Mouse (Mus musculus) megakaryocyte, adult 5-6 weeks (primary cell): Measurements from ENCODE around the gene Grik3. TPM values are rescaled to one million over a fixed set of nuclear protein-coding genes. Genes with fewer than 3 reads are reported as not detected.

Experiments used
- ATAC-seq: 2 replicates; pipeline ENCODE4 v1.8.0; 2016; ENCODE audit warnings: mild to moderate bottlenecking, inconsistent platforms; ENCODE audit not compliant: poor library complexity, severe bottlenecking
- total RNA-seq, 2 experiments: library from RNA; stranded (forward) in 1 of 2; stranded (reverse) in 1 of 2; fragments of 153-499, 151-499 nt in 1 of 2; fragments of 221-1000, 200-1000 nt in 1 of 2; gene quantifications; 2 replicates each; pipeline versions ENCODE4 v1.2.3 to v1.2.4; 2015 to 2017

The Grik3 gene
- total RNA-seq, 2 experiments from 2014 or later, result not detected

DNA sequence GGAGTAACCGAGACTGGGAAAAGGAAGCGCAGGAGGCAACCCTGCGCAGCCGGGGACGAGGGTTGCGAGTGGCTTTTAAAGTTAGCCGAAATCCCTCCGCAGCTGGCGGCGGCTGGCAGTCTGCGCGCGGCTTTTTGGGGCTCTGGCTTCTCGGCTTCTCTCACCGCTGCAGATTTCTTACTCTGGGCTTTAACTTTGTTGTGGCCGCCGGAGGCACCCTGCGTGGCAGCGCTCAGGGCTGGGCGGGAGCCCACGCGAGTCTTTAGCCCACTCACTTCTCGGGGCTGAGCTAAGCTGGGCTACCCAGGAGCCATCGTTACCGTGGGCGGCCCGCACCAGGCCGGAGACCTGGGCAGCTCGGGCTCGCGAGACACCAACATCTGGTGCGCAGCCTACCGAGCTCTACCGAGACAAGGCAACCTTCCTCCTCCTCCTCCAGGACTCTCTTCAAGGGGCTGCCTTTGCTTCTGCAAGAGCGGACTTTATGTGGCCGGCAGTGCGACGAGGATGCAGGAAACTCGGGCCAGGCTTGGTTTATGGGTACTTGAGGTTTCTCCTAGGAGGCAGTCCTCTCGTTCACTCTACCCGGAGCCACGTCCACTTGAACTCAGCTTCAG is 1.1 kb downstream of the Grik3 start:
- ATAC-seq, result no peak

DNA sequence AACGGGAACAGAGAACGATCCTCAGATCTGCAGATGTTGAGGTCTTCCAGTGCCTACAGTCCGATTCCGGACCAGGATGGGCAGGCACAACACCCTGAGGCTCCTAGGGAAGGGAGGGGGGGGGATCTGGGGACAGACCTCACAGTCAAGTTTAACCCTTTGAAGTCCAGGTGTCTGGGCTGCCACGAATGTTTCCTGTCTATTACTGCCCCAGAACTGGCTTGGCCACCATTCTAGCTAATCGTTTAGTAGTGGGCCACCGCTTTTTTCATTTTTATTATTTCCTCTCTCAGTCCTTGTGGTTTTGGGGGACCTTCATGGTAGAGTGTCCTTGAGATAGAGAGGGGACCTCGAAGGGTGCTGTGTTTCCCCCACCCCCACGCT is 1.6 kb downstream of the Grik3 start:
- no peak for ATAC-seq

DNA sequence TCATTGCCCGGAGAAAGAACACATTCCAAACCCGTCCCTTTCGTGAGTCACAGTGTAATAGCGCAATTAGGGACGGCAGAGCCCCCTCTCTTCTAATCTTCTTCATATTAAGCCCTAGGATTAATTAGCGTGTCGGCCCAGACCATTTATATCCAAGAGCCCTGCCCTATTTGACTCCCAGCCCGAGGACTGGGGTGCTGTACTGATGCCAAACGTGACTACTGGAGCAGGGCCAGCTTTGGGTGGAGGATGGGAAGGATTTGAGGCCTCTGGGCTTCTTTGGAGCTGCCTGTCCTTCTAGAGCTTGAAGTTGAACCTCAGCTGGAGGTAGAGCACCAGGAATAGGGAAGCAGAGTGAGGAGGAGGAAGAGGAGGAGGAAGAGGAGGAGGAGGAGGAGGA is 2.2 kb downstream of the Grik3 start:
- no peak for ATAC-seq

DNA sequence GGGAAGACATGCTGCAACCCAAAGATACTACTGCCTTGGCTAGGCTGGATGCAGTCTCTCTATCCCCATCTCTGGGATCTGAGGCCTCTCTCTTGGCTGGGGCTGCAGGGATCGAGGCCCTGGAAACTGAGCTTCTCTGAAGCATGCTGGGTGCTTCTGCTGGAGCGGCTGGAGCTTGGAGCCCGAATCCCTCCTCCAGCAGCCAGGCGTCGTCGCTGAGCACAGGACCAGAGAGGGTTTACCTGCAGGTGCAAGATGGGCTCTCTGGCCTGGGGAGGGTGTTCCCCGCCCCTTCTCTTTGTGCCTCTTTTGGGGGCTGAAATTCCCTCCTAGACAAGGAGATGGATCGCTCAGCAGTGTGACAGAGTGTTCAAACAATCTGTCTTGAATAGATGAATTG is 2.6 kb downstream of the Grik3 start:
- ATAC-seq, result no peak

DNA sequence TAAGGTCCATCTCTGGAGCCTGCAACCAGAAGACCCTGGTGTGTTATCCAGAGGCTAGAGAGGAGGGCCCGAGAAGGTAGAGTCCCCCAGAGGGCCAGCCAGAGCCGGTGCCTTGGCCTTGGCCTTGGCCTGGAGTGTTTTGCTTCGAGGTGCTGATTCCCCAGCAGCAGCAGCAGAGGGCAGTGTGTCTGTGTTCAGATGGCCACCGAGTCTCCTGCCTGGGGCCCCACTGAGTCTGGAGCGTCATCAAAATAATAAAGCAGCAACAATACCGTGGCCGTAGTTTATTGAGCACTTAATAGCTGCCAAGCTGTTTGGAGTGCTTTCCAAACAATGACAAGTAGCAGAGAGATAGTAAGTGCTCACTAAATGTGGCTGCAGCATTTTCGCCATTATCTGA is 5.0 kb downstream of the Grik3 start:
- no peak for ATAC-seq

DNA sequence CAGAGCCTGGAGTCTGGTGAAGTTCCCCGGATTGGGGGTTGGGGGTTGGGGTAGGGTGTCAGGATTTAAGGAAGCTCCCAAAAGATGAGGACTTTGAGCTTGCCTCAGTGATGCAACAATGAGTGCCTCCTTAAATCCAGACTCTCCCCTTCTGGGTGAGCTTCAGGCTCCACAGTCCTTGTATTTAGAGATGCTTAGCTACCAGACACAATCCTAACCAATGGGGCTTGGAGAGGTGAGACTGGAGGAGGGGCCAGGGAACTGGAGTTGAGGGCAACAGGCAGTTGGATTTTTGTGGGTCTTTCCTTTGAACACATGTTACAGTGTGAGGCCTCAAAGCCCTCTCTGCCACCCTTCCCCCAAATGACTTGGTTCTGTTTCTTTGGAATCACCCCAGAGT is 6.5 kb downstream of the Grik3 start:
- no peak for ATAC-seq

DNA sequence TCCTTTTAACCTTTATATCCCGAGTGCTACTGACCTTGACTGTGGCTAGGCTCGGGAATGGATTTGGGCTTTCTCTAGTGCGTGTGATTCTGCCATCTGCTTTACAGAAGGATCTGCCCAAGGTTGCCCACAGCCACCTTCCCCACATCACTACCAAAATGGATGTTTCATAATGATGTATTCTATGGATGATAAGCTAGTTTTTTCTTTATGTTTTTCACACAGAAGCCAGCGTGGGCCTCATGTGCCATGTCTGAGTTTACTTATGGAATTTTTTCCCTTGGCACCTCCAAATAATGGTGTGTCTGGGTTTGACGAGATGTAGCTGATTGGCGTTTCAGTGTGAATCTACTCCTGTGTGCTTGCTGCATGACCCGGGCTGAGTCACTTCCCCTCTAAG is 7.0 kb downstream of the Grik3 start:
- ATAC-seq, result no peak

DNA sequence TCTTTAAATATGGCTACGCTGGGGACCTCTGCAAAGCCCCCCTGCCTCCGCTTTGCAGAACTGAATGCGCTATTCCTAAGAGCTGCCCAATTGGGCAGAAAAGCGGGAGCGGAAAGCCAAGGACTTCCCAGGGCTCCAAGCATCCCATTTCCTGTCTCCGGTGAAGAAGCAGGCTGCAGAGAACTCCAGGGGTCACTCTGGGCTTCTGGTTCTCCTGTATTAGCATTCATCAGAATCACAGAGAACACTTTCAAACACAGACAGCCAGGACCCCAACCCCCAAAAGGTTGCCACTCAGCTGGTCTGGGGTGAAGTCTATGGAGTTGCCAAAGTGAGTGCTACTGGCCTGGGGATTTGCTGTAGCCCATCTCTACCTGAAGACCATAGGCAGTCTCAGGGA is 8.4 kb downstream of the Grik3 start:
- no peak for ATAC-seq

DNA sequence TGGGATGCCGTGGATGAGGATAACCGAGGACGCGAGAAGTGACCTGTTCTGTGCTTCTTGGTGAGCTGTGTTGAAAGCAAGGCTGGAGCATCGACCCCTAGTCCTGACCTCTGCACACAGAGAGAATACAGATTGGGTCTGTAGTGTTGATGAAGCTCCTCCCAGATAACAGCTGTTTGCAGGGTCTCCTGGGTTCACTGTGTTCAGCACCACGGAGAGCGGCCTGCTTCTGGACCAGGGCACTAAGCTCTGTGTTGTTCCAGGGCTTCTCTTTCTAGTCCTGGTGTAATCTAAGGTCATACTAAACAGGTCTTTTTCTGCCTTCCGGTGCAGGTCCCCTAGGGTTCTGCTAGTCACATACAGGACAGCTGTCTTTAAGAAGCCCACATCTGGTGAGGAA is 12.4 kb downstream of the Grik3 start:
- ATAC-seq, result no peak

DNA sequence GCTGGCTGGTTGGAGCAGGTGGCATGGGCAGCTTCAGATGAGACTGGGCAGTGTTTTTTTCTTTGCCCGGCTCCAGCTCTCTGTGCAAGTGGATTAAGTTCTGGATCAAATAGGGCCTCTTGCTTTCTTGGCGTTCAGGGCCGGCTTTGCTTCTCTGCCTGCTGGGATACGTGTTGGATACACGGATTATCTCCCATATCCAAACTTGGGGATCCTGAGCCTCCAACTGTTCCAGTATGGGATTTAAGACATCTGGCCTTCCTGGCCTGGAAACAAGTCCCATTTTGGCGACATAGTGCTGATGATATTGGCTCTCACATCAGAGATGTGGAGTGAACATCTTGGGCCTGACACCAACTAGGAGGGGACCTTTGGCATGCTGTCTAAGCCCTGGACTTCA is 21.9 kb downstream of the Grik3 start:
- no peak for ATAC-seq

DNA sequence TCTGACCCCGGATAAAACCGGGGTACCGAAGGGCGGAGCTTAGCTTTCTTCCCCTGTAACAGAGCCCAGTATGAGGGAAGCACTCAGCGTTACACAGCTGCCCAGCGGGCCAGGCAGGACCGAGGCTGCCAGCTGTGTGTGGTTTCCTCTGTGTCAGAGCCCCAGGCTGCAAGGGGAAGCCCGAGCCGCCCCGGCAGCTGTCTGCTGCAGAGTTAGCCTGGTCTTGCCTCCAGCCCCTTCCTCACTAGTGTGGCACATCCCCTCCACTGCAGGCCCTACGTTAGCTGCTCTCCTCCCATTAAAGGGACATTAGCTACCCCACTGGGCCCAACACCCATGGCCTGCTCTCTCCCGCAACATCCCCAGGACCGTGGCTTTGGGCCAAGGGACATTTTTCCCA is 25.1 kb downstream of the Grik3 start:
- ATAC-seq, result no peak

DNA sequence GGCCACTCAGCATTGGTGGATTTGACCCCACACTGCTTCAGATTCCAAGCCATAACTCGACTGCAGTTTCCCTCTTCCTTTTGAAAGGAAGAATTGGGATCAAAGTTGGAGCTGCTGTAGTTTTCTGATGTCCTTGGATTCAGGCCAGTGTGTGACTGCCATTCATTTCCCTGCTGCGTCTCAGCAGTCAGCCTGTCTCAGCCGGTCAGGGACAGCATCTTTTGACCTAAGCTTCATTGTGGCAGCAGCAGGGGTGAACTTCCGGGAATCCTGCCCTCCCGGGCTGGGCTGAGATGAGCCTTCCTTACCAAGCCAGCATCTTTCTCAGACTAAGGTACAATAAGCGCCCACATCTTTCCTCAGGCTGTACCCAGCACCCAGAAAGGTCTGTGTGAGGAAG is 26.1 kb downstream of the Grik3 start:
- ATAC-seq, result no peak

DNA sequence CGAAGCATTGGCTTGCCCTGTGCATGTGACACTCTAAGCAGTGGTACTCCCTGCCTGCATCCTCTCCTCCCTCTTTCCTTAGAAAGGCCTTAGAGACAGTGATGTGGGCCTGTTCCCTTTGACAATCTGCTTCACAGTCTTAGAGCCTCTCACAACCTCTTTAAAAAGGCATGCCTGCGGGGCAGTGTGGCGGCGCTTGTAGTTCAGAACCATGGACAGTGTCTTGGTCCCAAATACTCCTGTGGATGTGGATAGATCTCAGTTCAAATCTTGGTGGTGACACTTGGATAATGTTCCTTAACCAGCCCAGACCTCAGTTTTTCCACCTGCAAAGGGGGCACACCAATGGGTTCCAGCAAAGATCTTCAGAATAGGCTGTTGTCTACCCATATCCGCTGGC is 28.4 kb downstream of the Grik3 start:
- no peak for ATAC-seq

DNA sequence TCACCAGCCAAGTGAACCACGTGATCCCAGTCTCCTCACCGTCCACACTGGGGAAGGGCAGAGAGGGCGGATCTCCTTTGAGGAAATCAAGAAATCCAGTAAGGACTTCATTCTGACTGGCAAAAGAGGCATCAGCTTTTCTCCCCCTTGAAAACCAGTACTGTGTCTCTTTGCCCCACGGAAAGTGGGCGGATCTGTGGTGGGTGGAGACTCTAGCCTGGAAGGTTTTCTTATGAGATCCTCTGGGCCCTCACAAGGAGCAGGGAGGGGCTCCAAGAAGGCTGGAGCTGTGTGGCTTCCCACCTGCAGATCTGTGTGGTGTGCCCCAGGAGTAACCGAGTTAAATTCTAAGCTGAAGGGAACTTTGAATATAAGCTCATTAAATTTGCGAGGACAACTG is 32.4 kb downstream of the Grik3 start:
- ATAC-seq, result no peak

DNA sequence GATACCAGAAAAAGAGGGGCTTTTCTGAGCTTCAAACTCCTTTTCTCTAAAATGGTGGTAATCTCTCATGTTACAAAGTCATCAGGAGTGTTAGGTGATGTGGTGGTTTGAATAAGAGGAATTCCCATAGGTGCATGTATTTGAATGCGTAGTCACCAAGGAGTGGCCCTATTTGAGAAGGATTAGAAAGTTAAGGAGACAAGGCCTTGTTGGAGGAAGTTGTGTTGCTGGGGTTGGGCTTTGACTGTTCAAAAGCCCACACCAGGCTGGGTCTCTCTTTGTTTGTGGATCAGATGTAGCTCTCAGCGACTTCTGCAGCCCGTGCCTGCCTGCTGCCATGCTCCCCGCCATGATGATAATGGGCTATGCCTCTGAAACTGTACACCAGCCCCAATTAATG is 34.8 kb downstream of the Grik3 start:
- ATAC-seq, result no peak

DNA sequence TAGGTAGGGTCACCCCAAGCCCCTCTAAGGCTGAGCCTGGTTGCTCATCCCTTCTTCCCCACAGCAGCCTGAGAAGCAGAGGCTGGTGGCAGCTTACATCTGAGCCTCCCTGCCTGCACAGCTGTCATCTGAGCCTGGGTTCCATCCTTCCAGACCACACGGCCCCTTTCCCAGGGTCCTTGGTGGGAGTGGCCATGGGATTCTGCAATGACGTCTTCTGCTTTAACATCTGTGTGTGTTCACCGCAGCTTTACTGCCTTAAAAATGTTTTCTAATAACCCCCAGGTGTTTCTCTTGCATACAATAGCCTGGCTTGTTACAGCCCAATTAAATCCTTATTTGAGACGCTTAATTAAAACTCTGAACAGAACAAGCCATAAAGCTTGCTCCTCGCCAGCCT is 35.9 kb downstream of the Grik3 start:
- no peak for ATAC-seq

DNA sequence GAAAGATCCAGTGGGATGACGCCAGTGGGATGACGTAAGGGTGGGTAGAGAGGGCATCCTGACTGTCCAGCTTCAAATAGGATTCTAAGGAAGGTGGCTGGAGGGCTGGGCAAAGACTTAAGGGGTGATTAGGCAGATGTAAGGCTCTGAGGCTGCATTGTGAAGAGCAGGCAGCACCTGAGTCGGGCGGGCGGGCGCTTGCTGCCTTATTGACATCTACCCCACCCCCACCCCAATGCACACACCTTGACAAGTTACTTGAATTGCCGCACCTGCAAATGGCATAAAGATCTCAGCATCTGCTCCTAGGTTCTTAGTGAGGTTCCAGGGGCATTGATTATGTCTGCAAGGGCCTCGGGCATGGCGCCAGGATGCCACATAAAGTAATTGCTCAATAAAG is 43.5 kb downstream of the Grik3 start:
- no peak for ATAC-seq

DNA sequence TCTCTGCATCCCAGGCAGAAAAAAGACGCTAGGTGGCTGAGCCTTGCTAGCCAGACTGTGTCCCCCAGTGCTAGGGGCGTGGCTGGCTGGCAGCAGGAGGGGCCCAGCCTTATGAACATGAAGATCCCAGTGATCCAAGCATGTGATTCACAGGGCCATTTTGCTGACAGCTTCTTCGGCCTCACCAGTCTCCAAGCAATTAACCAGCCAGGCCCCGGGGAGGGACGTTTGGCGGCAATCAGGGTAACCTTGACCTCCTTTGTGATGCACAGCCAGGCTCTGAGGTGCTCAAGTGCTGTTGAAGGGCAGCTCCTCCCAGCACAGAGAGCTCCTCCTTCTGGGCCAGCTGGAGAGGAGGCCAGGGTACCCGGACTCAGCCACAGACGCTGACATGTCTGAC is 43.9 kb downstream of the Grik3 start:
- ATAC-seq, result no peak

DNA sequence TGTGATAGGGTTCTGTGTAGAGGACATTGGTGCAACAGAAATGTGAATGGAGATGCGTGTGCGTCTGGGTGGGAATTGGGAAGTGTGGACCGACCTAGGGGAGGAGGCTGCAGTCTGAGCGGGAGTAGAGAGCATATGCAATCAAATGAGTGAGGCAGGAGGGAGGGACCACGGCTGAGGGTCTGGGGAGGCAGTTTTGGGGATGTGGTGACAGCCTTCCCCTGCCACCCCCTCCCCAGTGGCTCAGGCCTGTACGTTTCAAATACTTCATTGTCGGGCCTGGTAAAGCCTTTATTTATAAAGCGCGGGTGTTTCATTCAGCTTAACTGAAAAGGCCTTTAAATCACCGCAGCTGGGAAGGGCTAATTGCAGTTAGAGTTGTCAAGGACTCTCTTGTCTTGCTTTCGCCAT is 44.5 kb downstream of the Grik3 start:
- no peak for ATAC-seq

DNA sequence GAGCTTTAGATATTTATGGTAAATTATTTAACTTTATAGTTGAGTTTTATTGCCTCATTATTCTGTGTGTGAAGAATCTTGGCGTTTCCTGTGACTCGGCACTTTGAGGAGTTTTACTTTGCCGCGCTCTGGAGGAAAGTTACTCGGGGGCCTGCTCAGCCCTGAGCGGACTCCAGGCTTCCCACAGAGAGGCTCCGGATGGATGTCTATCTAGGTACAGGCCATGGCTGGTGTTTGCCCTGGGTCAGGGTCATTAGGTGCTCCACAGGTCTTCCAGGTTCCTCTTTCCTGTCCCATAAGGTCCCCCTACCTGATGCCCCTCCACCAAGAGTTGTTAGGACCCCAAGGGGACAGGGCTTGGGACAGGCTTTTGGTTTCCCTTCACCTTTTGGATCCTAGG is 45.0 kb downstream of the Grik3 start:
- no peak for ATAC-seq

DNA sequence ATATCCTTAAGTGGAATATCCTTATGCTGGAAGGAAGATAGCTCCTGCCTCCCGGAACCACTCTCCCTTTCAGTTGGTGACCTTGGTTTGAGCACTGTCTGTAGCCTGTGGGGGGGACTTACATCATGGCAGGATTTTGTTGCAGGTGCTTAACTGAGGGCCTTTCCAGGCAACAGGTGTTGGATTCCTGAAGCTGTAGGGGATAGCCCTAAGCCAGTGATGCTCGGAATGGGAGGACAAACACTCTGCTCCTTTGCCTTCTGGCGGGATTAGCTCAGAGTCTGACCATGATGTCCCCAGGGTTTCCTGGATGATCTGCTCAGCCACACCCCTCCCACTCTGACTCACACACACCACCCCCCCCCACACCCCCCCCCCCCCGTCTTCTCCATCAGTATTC is 45.5 kb downstream of the Grik3 start:
- ATAC-seq, result no peak

DNA sequence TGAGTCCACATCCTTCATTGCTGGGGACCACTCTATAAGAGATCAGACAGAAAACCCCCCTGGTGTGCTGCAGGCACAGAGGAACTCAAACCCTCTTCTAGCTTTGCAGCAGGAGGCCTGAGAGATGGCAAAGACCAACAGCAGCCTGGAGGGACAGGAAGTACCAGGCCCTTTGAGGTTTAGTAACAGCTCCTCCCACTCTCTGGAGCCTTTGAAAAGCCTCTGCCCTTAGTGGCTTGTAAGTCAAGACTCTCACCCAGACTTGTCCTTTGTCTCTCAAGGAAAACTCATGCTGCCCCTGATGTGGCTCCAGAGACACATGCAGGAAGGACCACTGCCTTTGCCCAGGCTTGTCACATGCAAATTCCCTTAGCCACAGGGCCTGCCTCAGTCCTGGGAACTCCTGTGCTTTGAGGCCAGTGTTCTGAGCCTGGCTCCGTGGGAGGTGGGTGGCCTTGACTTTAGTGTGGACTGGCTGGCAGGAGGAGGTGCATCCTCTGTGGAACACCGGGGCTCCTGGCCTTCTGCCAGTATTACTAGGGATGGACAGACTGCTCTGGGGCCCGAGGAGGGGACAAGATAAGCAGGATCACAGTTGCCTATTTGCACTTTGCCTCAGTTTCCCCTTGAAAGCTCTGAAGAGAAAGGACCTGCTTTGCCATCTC is 47.9 kb downstream of the Grik3 start:
- ATAC-seq, result no peak

DNA sequence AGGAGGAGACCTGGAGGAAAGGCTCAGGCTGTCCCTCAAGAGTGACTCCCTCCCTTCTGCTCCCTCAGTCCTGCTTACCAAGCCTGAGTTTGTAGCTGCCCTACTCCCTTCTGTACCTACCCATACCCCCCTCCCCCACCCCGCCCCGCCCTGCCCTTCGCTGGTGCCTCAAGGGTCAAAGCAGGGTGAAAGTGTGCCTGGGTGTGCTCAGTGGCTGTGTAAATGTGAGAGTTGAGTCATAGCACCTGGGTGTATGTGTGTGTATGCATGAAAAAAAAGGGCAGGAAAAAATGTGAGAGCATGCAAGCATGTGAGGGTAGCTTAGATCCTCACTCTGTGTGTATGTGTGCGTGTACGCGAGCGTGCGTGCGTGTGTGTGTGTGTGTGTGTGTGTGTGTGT is 49.1 kb downstream of the Grik3 start:
- ATAC-seq, result no peak
